Mouse (Mus musculus) stomach, embryonic 16.5 days (tissue): Measurements from ENCODE around the gene Dync1i2. TPM values are rescaled to one million over a fixed set of nuclear protein-coding genes. Genes with fewer than 3 reads are reported as not detected.

ENCODE experiments used
- ATAC-seq: fragments of 200-750 bp; cut with Nextera tagmentation; 2 replicates; pipeline ENCODE4 v1.8.0; 2017; ENCODE audit warnings: moderate number of reproducible peaks, moderate TSS enrichment; ENCODE audit not compliant: insufficient read depth, low FRiP score
- H3K27ac ChIP-seq: fragments of 300-500 bp; sonication (generic); 2 replicates; pipeline ENCODE4 v1.5.1; 2014; ENCODE audit warnings: low read length
- H3K27me3 ChIP-seq: fragments of 300-500 bp; sonication (generic); 2 replicates; pipeline ENCODE4 v1.6.1; 2014; ENCODE audit warnings: low read length, control low read depth, mixed read lengths; ENCODE audit not compliant: control insufficient read depth, insufficient read depth
- H3K36me3 ChIP-seq: fragments of 300-500 bp; sonication (generic); 2 replicates; pipeline ENCODE4 v1.6.1; 2014; ENCODE audit warnings: low read length; ENCODE audit not compliant: control insufficient read depth, insufficient read depth
- H3K4me1 ChIP-seq: fragments of 300-500 bp; sonication (generic); 2 replicates; pipeline ENCODE4 v1.6.1; 2014; ENCODE audit warnings: low read length, control low read depth, mixed read lengths; ENCODE audit not compliant: control insufficient read depth, insufficient read depth
- H3K4me2 ChIP-seq: fragments of 300-500 bp; sonication (generic); 2 replicates; pipeline ENCODE4 v1.6.1; 2014; ENCODE audit warnings: low read depth, low read length, mixed read lengths
- H3K4me3 ChIP-seq: fragments of 300-500 bp; sonication (generic); replicated peaks from 2 replicates; pipeline ENCODE4 v1.5.1; 2014; ENCODE audit warnings: mild to moderate bottlenecking, low read length
- H3K9ac ChIP-seq: fragments of 300-500 bp; sonication (generic); 2 replicates; pipeline ENCODE4 v1.6.1; 2014; ENCODE audit warnings: low read length
- H3K9me3 ChIP-seq: fragments of 300-500 bp; sonication (generic); replicated peaks from 2 replicates; pipeline ENCODE4 v1.6.1; 2016; ENCODE audit warnings: low read length, control low read depth; ENCODE audit not compliant: control insufficient read depth
- WGBS: fragments of 180-500 bp; shearing (Covaris S2); extraction: QIAGEN DNeasy Blood & Tissue Kit; methylation state at CpG from one replicate; pipeline ENCODE4 v1.1.7; 2014; 5-methylcytosine and 5-hydroxymethylcytosine counted together
- polyA plus RNA-seq: library from polyadenylated mRNA; unstranded; fragments of >200 nt; fragmentation: Nextera tagmentation; extraction: Ambion mirVana; gene quantifications from 2 replicates; pipeline ENCODE4 v1.2.1, GENCODE M21; 2015

Gene Dync1i2
- polyA plus RNA-seq, 1 experiment from 2014 or later, result 77.1 TPM

DNA sequence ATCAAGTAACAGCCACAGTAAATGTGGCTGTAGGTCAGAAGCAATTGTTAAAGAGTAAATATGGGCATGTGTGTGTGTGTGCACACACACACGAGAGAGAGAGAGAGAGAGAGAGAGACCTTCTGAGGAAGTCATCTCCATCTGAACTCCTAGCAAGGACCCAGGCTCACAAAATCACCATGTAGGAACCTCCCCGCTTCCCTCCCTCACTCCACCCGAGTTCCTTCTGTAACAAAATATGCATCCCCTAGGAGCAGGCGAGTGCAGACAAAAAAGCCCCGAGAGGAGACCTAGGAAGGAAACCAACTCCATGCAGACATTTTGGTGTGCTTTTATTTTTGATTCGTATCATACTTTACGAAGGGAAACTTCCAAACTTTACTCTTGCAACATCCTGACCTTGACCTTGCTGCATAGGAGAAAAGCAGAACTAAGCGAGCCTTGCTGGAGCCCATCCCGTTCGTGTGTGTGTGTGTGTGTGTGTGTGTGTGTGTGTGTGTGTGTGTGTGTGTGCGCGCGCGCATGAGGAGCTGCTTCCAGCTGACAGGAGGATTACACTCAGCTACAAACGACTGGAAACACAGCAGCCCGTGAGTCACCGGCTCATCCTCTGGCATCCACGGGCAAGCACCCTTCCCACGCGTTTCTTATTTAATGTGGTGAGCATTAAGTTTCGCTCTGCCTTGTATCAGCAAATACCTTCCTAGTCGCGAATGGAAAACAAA lies 62.6 kb downstream of the Dync1i2 start:
- peak overlapping the region; percentile 39 for H3K4me2 ChIP-seq
- H3K4me1 ChIP-seq, result 0 out of 2 replicates have a peak, but pooled peaks cover 6% of the 10 kb centered on the region
- no peaks in the 10 kb centered on the region for H3K36me3 ChIP-seq
- H3K4me3 ChIP-seq, result peak overlapping the region; percentile 27
- no peak; the same call in 1 of the 2 replicates for ATAC-seq
- H3K9me3 ChIP-seq, result no peaks in the 10 kb centered on the region
- 0 out of 2 replicates have a peak overlapping the region, but pooled peaks have one; percentile 23 for H3K9ac ChIP-seq
- H3K27ac ChIP-seq, result peak overlapping the region; percentile 17; the same call in 1 of the 2 replicates
- H3K27me3 ChIP-seq, result no peaks in the 10 kb centered on the region
- 35% methylated on average over 23 of the region's 23 CpGs for WGBS

DNA sequence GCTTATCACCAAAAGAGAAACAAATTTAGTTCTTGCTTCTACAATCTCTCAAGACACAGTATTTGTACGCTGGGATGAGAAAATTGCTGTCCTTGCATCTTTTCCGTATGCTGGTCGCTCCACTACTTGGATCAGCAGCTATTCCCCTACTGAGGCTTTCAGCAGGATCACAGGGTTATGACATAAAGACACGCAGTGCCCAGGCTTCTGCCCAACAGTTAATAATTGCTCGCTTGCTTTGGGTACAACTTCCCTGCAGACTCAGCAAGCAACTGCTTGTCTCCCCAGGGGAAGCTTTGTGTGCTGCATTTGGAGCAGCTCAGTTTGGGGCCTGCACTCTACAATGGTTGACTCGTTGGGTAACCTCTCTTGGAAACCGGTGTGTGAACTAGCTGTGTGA lies 64.2 kb downstream of the Dync1i2 start:
- 86% methylated on average over 7 of the region's 7 CpGs for WGBS
- Histone ChIP-seq H3K27ac (no peak overlapping the region), H3K4me3 (no peak overlapping the region), H3K36me3 (no peaks in the 10 kb centered on the region), H3K9ac (no peak overlapping the region), H3K4me1 (0 out of 2 replicates have a peak, but pooled peaks cover 6% of the 10 kb centered on the region), H3K27me3 (no peaks in the 10 kb centered on the region), H3K4me2 (no peak overlapping the region), H3K9me3 (no peaks in the 10 kb centered on the region)
- no peak for ATAC-seq

DNA sequence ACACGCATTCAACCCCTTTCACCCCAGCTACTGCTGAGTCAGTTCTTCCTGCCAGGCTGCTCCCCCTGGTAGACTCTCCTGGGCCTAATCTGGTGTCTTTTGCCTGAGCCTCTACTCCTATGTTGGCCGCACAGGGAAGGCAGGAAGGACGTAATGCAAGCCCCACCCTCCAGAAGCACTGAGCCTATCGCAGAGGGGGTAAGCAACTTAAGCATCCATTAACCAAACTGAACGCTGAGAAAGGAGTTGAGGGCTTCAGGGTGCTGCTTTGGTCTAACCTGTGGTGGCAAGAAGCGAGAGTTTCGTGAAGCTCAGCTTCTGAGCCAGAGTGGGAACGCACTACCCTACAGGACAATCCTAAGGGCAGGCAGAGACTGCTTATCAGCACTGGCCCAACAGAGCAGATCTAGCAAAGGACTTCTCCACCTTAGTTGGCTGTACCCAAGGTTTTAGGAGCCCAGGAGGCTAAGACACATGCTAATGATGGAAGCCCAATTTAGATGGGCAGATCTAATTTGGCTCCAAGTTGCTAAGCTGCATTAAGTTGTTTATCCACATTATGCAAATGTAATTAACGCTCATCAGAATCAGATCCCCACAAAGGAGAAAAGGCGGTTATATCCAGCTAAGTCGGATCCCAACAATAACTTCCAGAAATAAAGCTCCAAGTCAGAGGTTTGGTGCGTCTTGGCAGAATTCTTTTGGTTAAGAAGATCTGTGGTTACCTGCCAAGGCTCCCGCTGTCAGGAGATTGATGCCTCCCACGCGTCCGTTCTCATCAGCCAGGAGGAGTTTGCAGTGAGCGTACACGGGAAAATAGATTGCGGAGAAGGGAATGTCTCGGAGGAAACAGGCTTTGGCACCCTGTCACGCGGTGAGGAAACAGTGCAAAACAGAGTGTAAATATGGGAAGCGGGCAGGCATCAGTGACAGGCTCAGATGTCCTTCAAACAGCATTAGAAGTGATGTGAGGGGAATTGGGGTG lies 67.6 kb downstream of the Dync1i2 start:
- Histone ChIP-seq H3K4me2 (no peak overlapping the region), H3K9me3 (no peaks in the 10 kb centered on the region), H3K4me3 (no peak overlapping the region), H3K4me1 (0 out of 2 replicates have a peak, but pooled peaks cover 6% of the 10 kb centered on the region), H3K36me3 (peaks cover 6% of the 10 kb centered on the region), H3K27me3 (no peaks in the 10 kb centered on the region), H3K27ac (no peak overlapping the region), H3K9ac (no peak overlapping the region)
- no peak for ATAC-seq
- 67% methylated on average over 23 of the region's 23 CpGs for WGBS

DNA sequence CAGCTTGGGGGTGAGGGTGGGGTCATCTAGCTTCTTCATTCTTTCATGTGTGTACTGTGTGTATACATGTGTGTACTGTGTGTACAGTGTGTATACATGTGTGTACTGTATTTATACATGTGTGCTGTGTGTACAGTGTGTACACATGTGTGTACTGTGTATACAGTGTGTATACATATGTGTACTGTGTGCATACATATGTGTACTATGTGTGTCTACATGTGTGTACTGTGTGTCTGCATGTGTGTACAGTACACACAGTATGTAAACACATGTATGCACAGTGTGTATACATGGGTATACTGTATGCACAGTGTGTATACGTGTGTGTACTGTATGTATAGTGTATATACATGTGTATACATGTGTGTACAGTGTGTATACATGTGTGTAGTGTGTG lies 70.5 kb downstream of the Dync1i2 start:
- Histone ChIP-seq H3K9me3 (no peaks in the 10 kb centered on the region), H3K4me2 (no peak overlapping the region), H3K36me3 (peaks cover 6% of the 10 kb centered on the region), H3K27ac (no peak overlapping the region), H3K4me3 (no peak overlapping the region), H3K9ac (no peak overlapping the region), H3K4me1 (no peaks in the 10 kb centered on the region), H3K27me3 (no peaks in the 10 kb centered on the region)
- WGBS, result 83% methylated on average over 1 of the region's 1 CpGs
- no peak for ATAC-seq

DNA sequence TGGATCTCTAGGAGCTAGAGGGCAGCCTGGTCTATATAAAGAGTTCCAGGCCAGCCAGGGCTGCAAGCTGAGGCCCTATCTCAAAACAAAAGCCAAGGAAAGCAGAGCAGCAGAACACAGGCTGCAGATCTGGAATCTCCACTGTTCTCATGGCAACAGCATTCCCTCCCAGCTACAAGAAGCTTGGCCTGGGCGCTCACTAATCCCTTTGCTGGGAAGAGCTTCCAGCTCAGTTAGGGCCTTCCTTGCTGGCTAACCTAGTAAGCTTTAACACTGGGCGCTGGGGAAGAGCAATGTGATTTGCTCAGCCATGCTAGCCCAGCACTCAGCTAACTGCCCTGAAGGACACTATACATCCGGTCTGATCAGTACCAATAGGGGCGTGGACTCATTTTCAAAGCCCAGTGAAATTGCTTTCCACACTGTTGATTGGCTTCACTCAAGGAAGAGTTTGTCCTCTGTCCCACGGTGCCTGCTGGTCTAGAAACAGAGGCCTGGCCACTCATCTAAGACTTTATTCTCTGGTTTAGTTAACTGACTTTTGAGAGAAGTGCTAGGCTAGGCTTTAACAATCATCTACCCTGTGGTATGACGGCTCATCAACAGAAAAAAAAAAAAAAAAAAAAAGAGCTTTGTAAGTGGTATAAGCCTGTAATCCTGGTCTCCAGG lies 78.7 kb downstream of the Dync1i2 start:
- Histone ChIP-seq H3K9ac (no peak overlapping the region), H3K27ac (no peak overlapping the region), H3K4me1 (no peaks in the 10 kb centered on the region; the same call in 1 of the 2 replicates), H3K27me3 (no peaks in the 10 kb centered on the region), H3K9me3 (no peaks in the 10 kb centered on the region), H3K36me3 (no peaks in the 10 kb centered on the region), H3K4me3 (no peak overlapping the region), H3K4me2 (no peak overlapping the region)
- ATAC-seq, result no peak
- WGBS, result 59% methylated on average over 6 of the region's 6 CpGs

DNA sequence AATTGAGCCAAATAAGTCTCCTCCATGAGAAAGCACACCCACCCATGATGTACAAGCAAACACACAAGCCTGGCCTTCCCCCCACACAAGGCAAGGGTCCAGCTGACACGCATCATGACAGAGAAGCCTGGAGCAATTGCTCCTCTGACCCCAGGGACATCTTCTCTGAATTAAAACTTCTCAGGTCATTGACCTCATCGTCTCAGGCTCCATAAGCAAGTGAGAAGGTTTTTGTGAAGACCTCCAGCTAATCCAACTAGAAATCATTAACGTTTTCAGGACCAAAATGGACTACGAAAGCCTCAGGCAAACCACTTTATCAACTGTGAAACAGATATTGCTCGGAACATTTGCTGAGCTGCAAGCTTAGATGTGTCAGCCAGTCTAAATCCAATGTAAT lies 80.1 kb downstream of the Dync1i2 start:
- no peaks in the 10 kb centered on the region; the same call in 1 of the 2 replicates for H3K4me1 ChIP-seq
- H3K4me2 ChIP-seq, result no peak overlapping the region
- no peaks in the 10 kb centered on the region for H3K36me3 ChIP-seq
- no peak overlapping the region for H3K9ac ChIP-seq
- no peaks in the 10 kb centered on the region for H3K9me3 ChIP-seq
- WGBS, result 56% methylated on average over 5 of the region's 5 CpGs
- no peaks in the 10 kb centered on the region for H3K27me3 ChIP-seq
- H3K4me3 ChIP-seq, result no peak overlapping the region
- no peak for ATAC-seq
- no peak overlapping the region for H3K27ac ChIP-seq

DNA sequence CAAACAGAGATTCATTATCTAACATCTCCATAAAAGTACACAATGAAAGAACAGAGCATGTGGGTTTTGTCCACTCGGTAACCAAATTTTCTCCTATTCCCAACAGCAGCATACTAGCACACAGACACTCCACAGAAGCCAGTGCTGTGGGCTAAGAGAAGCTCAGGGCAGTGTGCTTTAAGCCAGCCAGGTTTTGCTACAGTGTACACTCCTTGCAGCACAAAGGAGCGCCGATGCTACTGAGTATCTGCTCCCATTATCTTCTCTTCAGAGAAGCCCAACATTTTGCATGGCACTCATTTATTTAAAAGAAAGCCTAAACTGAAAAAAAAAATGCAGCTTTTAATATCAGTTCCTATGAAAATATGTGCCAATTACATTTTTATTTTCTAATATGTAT lies 82.5 kb downstream of the Dync1i2 start:
- H3K27ac ChIP-seq, result no peak overlapping the region
- H3K36me3 ChIP-seq, result no peaks in the 10 kb centered on the region
- no peaks in the 10 kb centered on the region for H3K9me3 ChIP-seq
- ATAC-seq, result no peak
- no peak overlapping the region for H3K4me2 ChIP-seq
- no peaks in the 10 kb centered on the region for H3K27me3 ChIP-seq
- no peaks in the 10 kb centered on the region; the same call in 1 of the 2 replicates for H3K4me1 ChIP-seq
- H3K4me3 ChIP-seq, result no peak overlapping the region
- 71% methylated on average over 3 of the region's 3 CpGs for WGBS
- H3K9ac ChIP-seq, result no peak overlapping the region

DNA sequence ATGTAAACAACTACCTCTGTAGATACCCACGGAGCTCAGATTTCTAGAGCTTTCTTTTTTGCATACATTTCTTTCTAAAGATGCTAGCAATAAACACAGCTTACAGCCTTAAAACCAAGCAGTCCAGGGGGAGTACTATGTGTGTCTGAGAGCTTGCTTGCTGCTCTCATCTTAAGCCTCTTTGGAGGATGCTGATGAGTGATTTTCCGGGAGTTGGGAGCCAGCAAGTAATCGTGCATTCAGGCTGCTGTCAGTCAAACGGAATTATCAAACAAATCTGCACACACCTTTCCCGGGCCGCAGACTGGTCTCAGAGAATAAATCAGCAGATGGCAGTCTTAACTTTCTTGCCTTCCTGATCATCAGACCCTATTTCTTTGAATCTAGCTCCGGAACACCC lies 83.0 kb downstream of the Dync1i2 start:
- Histone ChIP-seq H3K27me3 (no peaks in the 10 kb centered on the region), H3K36me3 (no peaks in the 10 kb centered on the region), H3K9ac (no peak overlapping the region), H3K27ac (no peak overlapping the region), H3K4me3 (no peak overlapping the region), H3K9me3 (no peaks in the 10 kb centered on the region), H3K4me1 (no peaks in the 10 kb centered on the region; the same call in 1 of the 2 replicates), H3K4me2 (no peak overlapping the region)
- 23% methylated on average over 7 of the region's 7 CpGs for WGBS
- ATAC-seq, result no peak
